Mouse (Mus musculus) embryonic stem cell, embryonic (primary cell): Measurements from ENCODE around the gene Nsun4.

Source experiments
- CTCF ChIA-PET, 4 experiments: fragments of 300-600 bp in 2 of 4; fragments of 350-600 bp in 2 of 4; sonication (Branson Sonifier 250); formaldehyde crosslinking; loops; one replicate each; lab custom pipeline; 2022; ENCODE audit warnings: inconsistent platforms in 2 of 4; lab: Charles Lee
- POLR2A ChIA-PET, 4 experiments: fragments of 300-600 bp in 2 of 4; fragments of 350-600 bp in 2 of 4; sonication (Branson Sonifier 250); formaldehyde crosslinking; loops; one replicate each; lab custom pipeline; 2022; ENCODE audit warnings: antibody characterized with exemption in 4 of 4, inconsistent platforms in 1 of 4; lab: Charles Lee

Nsun4 gene

GRCm38 (mm10) chr4:116059012-116059726, 5.5 kb upstream of the Nsun4 start:
- CTCF ChIA-PET: interaction anchor here in 2 of 4 experiments (0.5 to 1.2 kb wide), 5 partner anchors 9 to 1172 kb away, joined by 3 to 4 read pairs (median 3); partner anchors contain the start of genes Lrrc41 (in 1 of the 2) and Uqcrh (in 1 of the 2)
- POLR2A ChIA-PET: interaction anchor here (0.5 to 4.4 kb wide), 24 partner anchors 9 to 498 kb away, joined by 3 to 37 read pairs (median 3); partner anchors contain the start of genes Lrrc41 (in 2 of the 4), Pomgnt1 (in 2 of the 4), Rad54l (in 2 of the 4) and Uqcrh (in 2 of the 4)

GRCm38 (mm10) chr4:116057559-116057958, 3.9 kb upstream of the Nsun4 start:
- POLR2A ChIA-PET: interaction anchor here in 3 of 4 experiments (0.6 to 4.4 kb wide), 12 partner anchors 9 to 312 kb away, joined by 3 to 37 read pairs (median 4); partner anchors contain the start of genes Lrrc41 (in 2 of the 3), Uqcrh (in 2 of the 3), Pomgnt1 (in 1 of the 3) and Rad54l (in 1 of the 3)
- CTCF ChIA-PET: interaction anchor here (0.6 to 1.2 kb wide), 13 partner anchors 9 to 532 kb away, joined by 3 to 17 read pairs (median 3); partner anchors contain the start of genes Lrrc41 (in 1 of the 4) and Uqcrh (in 1 of the 4)

DNA sequence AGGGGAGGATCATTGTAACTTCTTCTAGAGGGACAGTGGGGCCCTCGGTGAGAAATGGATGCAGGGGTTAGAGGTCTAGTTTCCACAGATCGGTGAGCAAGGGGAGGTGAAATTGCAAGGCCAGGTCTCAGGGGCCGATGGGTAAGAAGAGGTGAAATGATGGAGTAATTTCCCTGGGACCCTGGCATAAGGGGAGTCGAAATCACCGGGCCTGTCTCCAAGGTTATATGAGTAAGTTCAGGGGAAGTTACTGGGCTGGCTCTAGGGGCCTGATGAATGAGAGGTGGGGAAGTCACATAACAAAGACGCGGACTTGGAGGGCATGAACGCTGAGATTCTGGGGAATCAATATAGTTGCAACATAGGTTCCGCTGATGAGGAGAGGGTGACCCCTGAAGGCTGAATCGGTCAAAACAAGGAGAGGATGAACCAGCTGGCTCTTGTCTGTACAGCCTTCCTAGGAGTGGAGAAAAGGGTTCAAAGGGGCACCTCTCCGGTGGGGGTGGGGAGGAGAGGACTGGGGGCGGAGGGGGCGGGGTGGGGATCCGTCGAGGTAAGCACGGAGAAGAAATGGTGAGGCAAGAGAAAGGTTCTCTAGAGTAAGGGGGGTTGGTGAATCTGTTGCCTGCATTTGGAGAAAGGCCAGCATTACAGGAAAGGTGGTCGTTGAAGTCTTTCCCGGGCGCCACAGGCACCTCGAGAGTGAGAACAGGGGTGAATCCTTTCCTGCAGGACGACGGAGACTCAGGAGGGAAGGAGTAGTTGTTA, 966 bp downstream of the Nsun4 start:
- ChIA-PET POLR2A (interaction anchor here (0.6 to 3.7 kb wide), 82 partner anchors 9 to 1301 kb away, joined by 3 to 73 read pairs (median 6); partner anchors contain the start of genes Faah (in 4 of the 4), Lrrc41 (in 4 of the 4), Uqcrh (in 4 of the 4) and Mob3c (in 3 of the 4)), CTCF (interaction anchor here (0.6 to 2.1 kb wide), 14 partner anchors 10 to 310 kb away, joined by 3 to 11 read pairs (median 4); partner anchors contain the start of genes Lrrc41 (in 2 of the 4), Uqcrh (in 2 of the 4), 1700042G07Rik (in 1 of the 4) and Gm49337 (in 1 of the 4))

DNA sequence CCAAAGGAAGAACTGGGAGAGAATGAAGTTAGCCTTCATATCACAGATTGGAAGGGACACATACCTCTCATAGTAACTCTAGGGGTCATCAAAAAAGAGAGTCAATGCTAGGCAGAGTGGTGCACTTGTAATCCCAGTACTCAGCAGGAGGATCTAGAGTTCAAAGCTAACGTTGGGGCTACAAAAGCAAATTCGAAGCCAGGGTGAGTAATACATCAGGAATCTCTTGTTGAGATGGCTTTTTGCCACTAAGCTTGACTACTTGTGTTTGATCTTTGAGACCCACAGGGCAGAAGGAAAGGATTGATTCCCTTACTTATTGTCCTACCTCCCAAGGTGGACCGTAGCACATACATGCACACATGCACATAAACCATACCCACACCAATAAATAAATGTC, 4.5 kb downstream of the Nsun4 start:
- POLR2A ChIA-PET: interaction anchor here in 3 of 4 experiments (0.8 to 1.4 kb wide), 3 partner anchors 24 to 38 kb away, joined by 3 read pairs; partner anchors contain the start of gene Lrrc41 (in 1 of the 3)

GRCm38 (mm10) chr4:116048130-116048920, 5.4 kb downstream of the Nsun4 start:
- POLR2A ChIA-PET: interaction anchor here in 2 of 4 experiments (0.6 to 2.2 kb wide), 4 partner anchors 24 to 234 kb away, joined by 3 to 6 read pairs (median 3); partner anchors contain the start of genes Lrrc41 (in 1 of the 2) and Uqcrh (in 1 of the 2)
- CTCF ChIA-PET: interaction anchor here in 1 of 4 experiments (0.7 kb wide), 1 partner anchor 26 kb away, joined by 3 read pairs; no protein-coding TSS in a partner anchor

More for the DNA sequence above, 4.5 kb downstream of the Nsun4 start:
- CTCF ChIA-PET: no interaction called here

DNA sequence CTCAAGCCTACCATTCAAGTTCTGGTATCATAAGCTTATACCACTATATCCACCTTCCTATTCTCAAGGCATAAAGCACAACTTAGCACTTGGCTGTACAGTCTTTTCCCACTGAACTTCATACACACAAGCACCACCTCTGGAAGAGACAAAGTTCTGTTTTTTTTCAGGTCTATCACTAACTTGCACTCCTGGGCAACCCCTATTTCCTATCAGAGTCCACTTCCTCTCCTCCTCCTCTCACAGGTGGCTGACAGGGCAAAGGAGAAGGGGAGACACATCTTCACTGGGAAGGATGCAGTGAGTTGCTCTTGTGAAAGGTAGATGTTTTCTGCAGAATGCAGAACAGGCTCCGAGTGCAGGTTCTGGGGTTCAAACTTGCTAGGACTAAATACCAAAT, 6.0 kb downstream of the Nsun4 start:
- POLR2A ChIA-PET: interaction anchor here in 1 of 4 experiments (0.6 to 2.2 kb wide), 4 partner anchors 27 to 234 kb away, joined by 3 to 6 read pairs (median 3); partner anchors contain the start of genes Lrrc41 and Uqcrh

GRCm38 (mm10) chr4:116046604-116047003, 7.1 kb downstream of the Nsun4 start:
- POLR2A ChIA-PET: interaction anchor here in 1 of 4 experiments (1.2 to 2.2 kb wide), 2 partner anchors 28 to 144 kb away, joined by 3 to 6 read pairs; partner anchors contain the start of genes Lrrc41 and Uqcrh
- CTCF ChIA-PET: no interaction called here

More for the DNA sequence above, 6.0 kb downstream of the Nsun4 start:
- CTCF ChIA-PET: interaction anchor here in 1 of 4 experiments (0.7 kb wide), 1 partner anchor 27 kb away, joined by 3 read pairs; no protein-coding TSS in a partner anchor

- POLR2A ChIA-PET: interaction anchor here in 3 of 4 experiments (0.9 to 2.2 kb wide), 6 partner anchors 9 to 108 kb away, joined by 3 to 34 read pairs (median 6); partner anchors contain the start of gene Nsun4 (in 3 of the 3)
These were observed 11.5 kb downstream of the Nsun4 start for GRCm38 (mm10) chr4:116042186-116042585.

GRCm38 (mm10) chr4:116040466-116040865, 13.2 kb downstream of the Nsun4 start:
- POLR2A ChIA-PET: interaction anchor here in 2 of 4 experiments (0.8 to 1.2 kb wide), 4 partner anchors 11 to 29 kb away, joined by 3 to 6 read pairs (median 3); partner anchors contain the start of genes Faah (in 1 of the 2) and Nsun4 (in 1 of the 2)
- CTCF ChIA-PET: interaction anchor here in 2 of 4 experiments (0.6 to 1.9 kb wide), 4 partner anchors 13 to 176 kb away, joined by 3 to 5 read pairs (median 4); partner anchors contain the start of gene Nsun4 (in 2 of the 2)

More at GRCm38 (mm10) chr4:116042186-116042585, 11.5 kb downstream of the Nsun4 start:
- CTCF ChIA-PET: interaction anchor here in 3 of 4 experiments (0.6 to 1.9 kb wide), 9 partner anchors 11 to 119 kb away, joined by 3 to 5 read pairs (median 3); partner anchors contain the start of gene Nsun4 (in 1 of the 3)

- POLR2A ChIA-PET: interaction anchor here in 3 of 4 experiments (0.7 to 2.9 kb wide), 9 partner anchors 9 to 74 kb away, joined by 3 to 12 read pairs (median 3); partner anchors contain the start of genes Faah (in 2 of the 3) and Nsun4 (in 2 of the 3)
- CTCF ChIA-PET: interaction anchor here in 3 of 4 experiments (0.5 to 1.2 kb wide), 3 partner anchors 30 to 304 kb away, joined by 4 to 9 read pairs (median 8); no protein-coding TSS in a partner anchor
These were observed 20.3 kb downstream of the Nsun4 start for GRCm38 (mm10) chr4:116033374-116033773.

DNA sequence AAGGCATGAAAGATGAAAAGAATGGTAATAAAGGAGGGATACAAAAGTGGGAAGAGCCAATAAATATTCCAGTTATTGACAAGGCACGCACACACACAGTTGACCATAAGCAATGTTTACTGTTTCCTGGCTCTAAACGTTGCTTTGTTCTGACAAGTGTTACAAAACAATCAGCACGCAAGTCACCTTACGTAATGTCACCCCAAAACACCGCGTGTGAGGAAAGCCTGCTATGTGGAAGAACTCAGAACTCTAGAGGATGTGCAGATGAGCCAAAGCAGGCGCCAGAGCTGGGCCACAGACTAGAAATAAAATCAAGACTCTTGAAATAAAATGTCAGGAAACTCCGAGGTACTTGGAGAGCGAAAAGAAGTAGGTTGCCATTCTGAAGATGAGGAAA, 20.8 kb downstream of the Nsun4 start:
- ChIA-PET POLR2A (interaction anchor here in 2 of 4 experiments (0.8 to 2.9 kb wide), 7 partner anchors 9 to 48 kb away, joined by 3 to 12 read pairs (median 3); partner anchors contain the start of genes Nsun4 (in 2 of the 2) and Faah (in 1 of the 2)), CTCF (interaction anchor here in 1 of 4 experiments (0.6 kb wide), 1 partner anchor 130 kb away, joined by 8 read pairs; no protein-coding TSS in a partner anchor)

- ChIA-PET POLR2A (interaction anchor here (0.7 to 2.9 kb wide), 22 partner anchors 10 to 540 kb away, joined by 3 to 14 read pairs (median 3); partner anchors contain the start of genes Nsun4 (in 4 of the 4), Lrrc41 (in 2 of the 4), Uqcrh (in 2 of the 4) and Atpaf1 (in 1 of the 4)), CTCF (interaction anchor here (0.6 to 2.0 kb wide), 6 partner anchors 13 to 626 kb away, joined by 3 to 11 read pairs (median 4); no protein-coding TSS in a partner anchor)
These were observed 35.6 kb downstream of the Nsun4 start, which contains the start of gene Faah for GRCm38 (mm10) chr4:116017902-116018746. TSS of gene Faah (minus strand) at chr4:116017926.

GRCm38 (mm10) chr4:116017300-116017901, 36.3 kb downstream of the Nsun4 start:
- ChIA-PET CTCF (interaction anchor here (0.5 to 2.0 kb wide), 9 partner anchors 9 to 627 kb away, joined by 3 to 11 read pairs (median 4); no protein-coding TSS in a partner anchor), POLR2A (interaction anchor here (0.7 to 2.9 kb wide), 23 partner anchors 10 to 540 kb away, joined by 3 to 14 read pairs (median 3); partner anchors contain the start of genes Nsun4 (in 4 of the 4), Lrrc41 (in 2 of the 4), Uqcrh (in 2 of the 4) and Atpaf1 (in 1 of the 4))

DNA sequence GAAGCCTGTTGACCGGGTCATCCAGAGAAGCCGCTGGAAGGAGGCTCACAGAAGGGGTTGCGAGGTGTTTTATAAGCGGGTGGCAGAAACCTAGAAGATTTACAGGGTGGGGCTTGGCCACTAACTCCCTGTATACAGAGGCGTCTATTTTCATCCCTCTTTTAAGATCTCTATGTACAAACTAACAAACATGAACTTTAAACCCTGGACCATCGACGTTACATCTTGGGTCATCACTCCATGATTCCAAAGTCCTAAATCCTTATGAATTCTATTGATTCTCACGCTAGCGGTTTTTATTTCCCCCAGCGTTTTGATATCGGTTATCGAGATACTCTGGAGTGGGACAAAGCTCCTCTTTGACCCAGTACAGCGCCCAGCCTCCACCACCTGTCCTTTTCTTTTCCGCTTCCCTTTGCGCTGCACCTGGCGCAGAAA, 36.8 kb downstream of the Nsun4 start:
- POLR2A ChIA-PET: interaction anchor here (1.1 to 2.9 kb wide), 18 partner anchors 13 to 541 kb away, joined by 3 to 14 read pairs (median 4); partner anchors contain the start of genes Nsun4 (in 4 of the 4), Atpaf1 (in 1 of the 4), Gpbp1l1 (in 1 of the 4) and Lrrc41 (in 1 of the 4)
- CTCF ChIA-PET: interaction anchor here in 3 of 4 experiments (0.6 to 2.0 kb wide), 6 partner anchors 8 to 113 kb away, joined by 3 to 11 read pairs (median 6); no protein-coding TSS in a partner anchor
